Mouse (Mus musculus) liver, postnatal 0 days (tissue): Measurements from ENCODE around the gene Ovca2.

ENCODE experiments used
- CTCF ChIP-seq: sonication (generic); IDR thresholded peaks from 2 replicates; pipeline ENCODE4 v1.5.1; 2016; ENCODE audit warnings: antibody characterized with exemption, low read depth
- EP300 ChIP-seq: IDR thresholded peaks from 2 replicates; pipeline ENCODE4 v1.6.1; 2016; ENCODE audit warnings: antibody characterized with exemption, low read depth, mild to moderate bottlenecking

DNA sequence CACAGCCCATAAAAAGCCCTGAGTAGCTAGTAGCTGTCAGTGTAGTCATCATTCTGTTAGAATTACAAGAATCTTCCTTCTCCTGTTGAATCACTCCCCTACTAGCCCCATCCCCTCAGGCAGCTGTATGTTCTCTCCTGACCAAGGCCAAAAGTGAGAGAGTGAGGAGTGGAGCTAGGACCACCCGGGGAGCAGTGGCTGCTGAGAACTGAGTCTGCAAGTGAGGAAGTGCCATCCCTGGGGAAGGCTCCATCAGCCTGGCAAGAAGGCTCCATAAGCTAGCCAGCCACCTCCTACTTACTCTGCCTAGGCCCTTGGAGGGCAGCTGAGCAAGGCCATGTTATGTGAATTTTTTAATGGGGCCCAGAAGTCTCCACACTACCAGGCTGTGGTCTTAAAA, 36.7 kb downstream of the Ovca2 start:
- no peak for TF ChIP-seq CTCF
- TF ChIP-seq EP300: no peak
